Mouse (Mus musculus) retina, postnatal 7 days (tissue): ENCODE results near the gene Olfr888.

Source experiments
- DNase-seq: peaks from one replicate; pipeline ENCODE4 v3.0.0-alpha.2; 2012; ENCODE audit warnings: low read depth, low spot score

The Olfr888 gene

GRCm38 (mm10) chr9:38107828-38108227 lies at the start of gene Olfr888:
Gene Olfr888, plus strand, starts transcription at chr9:38108128.
- no peak for DNase-seq

GRCm38 (mm10) chr9:38061022-38061421 lies 46.9 kb upstream of the Olfr888 start, which contains the start of gene Olfr885:
Gene Olfr885, plus strand, starts transcription at chr9:38061322.
- DNase-seq = no peak

- DNase-seq = no peak
Measured at GRCm38 (mm10) chr9:38083772-38084171, 24.2 kb upstream of the Olfr888 start, which contains the start of gene Olfr887. Gene Olfr887, plus strand, starts transcription at chr9:38084072.

- no peak for DNase-seq
Measured at GRCm38 (mm10) chr9:38114898-38115297, 7.0 kb downstream of the Olfr888 start, which contains the start of gene Olfr889. Gene Olfr889, plus strand, starts transcription at chr9:38115198.

- DNase-seq = no peak
Measured at GRCm38 (mm10) chr9:38142217-38142616, 34.3 kb downstream of the Olfr888 start, which contains the start of gene Olfr890. Gene Olfr890, plus strand, starts transcription at chr9:38142517.
